Mouse (Mus musculus) G1E (cell line): ENCODE measurements around the gene Vsx1.

Experiments
- CTCF ChIP-seq: IDR thresholded peaks from 2 replicates; pipeline ENCODE4 v1.5.1; 2012; ENCODE audit warnings: low read depth, low read length, inconsistent platforms, mixed read lengths
- GATA1 ChIP-seq: IDR thresholded peaks from 2 replicates; pipeline ENCODE4 v1.6.1; 2012; ENCODE audit warnings: borderline replicate concordance, low read length, inconsistent platforms, mixed read lengths
- GATA2 ChIP-seq: IDR thresholded peaks from 2 replicates; pipeline ENCODE4 v1.6.1; 2012; ENCODE audit warnings: low read depth, low read length, inconsistent platforms, borderline replicate concordance
- POLR2AphosphoS5 ChIP-seq: IDR thresholded peaks from 2 replicates; pipeline ENCODE4 v1.6.1; 2012; ENCODE audit warnings: low read depth, low read length, inconsistent platforms; ENCODE audit not compliant: insufficient replicate concordance
- TAL1 ChIP-seq: conservative IDR thresholded peaks from 2 replicates; pipeline ENCODE4 v1.6.1; 2012; ENCODE audit warnings: low read depth, low read length, inconsistent platforms, mixed read lengths

GRCm38 (mm10) chr2:150712167-150712674 lies 23.1 kb upstream of the Vsx1 start:
- TF ChIP-seq CTCF (no peak), GATA1 (no peak), TAL1 (no peak), GATA2 (no peak), POLR2AphosphoS5 (no peak)
